Mouse (Mus musculus) lung, adult 18-20 months (tissue): ENCODE data around the gene Zdhhc19.
A peak's percentile ranks its signal among the peaks of the same experiment; 100 is the strongest.

Experiments used
- DNase-seq, 2 experiments: peaks; one replicate each; pipeline ENCODE4 v3.0.0; 2022; ENCODE audit warnings: mixed read lengths in 2 of 2

Gene Zdhhc19

GRCm38 (mm10) chr16:32555588-32555987, 59.5 kb downstream of the Zdhhc19 start:
- peak; percentile 61 to 78 for DNase-seq

- DNase-seq = no peak
These were observed 63.4 kb downstream of the Zdhhc19 start for GRCm38 (mm10) chr16:32559493-32559892.

- DNase-seq = no peak
These were observed 67.2 kb downstream of the Zdhhc19 start for GRCm38 (mm10) chr16:32563056-32563793.

GRCm38 (mm10) chr16:32567282-32567681, 71.2 kb downstream of the Zdhhc19 start:
- no peak for DNase-seq

- DNase-seq = no peak
These were observed 72.3 kb downstream of the Zdhhc19 start for GRCm38 (mm10) chr16:32568401-32568800.

GRCm38 (mm10) chr16:32570042-32570441, 74.0 kb downstream of the Zdhhc19 start:
- no peak for DNase-seq

GRCm38 (mm10) chr16:32572528-32572927, 76.5 kb downstream of the Zdhhc19 start:
- no peak for DNase-seq

- no peak for DNase-seq
These were observed 90.4 kb downstream of the Zdhhc19 start for GRCm38 (mm10) chr16:32586482-32586881.

- DNase-seq = no peak
These were observed 92.5 kb downstream of the Zdhhc19 start for GRCm38 (mm10) chr16:32588568-32588967.

- no peak for DNase-seq
These were observed 95.5 kb downstream of the Zdhhc19 start for GRCm38 (mm10) chr16:32591521-32591920.

- no peak for DNase-seq
These were observed 97.3 kb downstream of the Zdhhc19 start for GRCm38 (mm10) chr16:32593283-32593805.

- no peak for DNase-seq
These were observed 97.9 kb downstream of the Zdhhc19 start for GRCm38 (mm10) chr16:32593916-32594315.

- DNase-seq = no peak
These were observed 98.6 kb downstream of the Zdhhc19 start for GRCm38 (mm10) chr16:32594701-32595100.

- DNase-seq = peak in 1 of 2 experiments; percentile 11
These were observed 99.2 kb downstream of the Zdhhc19 start for GRCm38 (mm10) chr16:32595142-32595855.

GRCm38 (mm10) chr16:32597909-32598381, 101.9 kb downstream of the Zdhhc19 start:
- peak in 1 of 2 experiments; percentile 7 for DNase-seq

GRCm38 (mm10) chr16:32599151-32599550, 103.1 kb downstream of the Zdhhc19 start:
- no peak for DNase-seq

GRCm38 (mm10) chr16:32602193-32602685, 106.2 kb downstream of the Zdhhc19 start:
- peak; percentile 27 to 57 for DNase-seq

GRCm38 (mm10) chr16:32607562-32608343, 111.7 kb downstream of the Zdhhc19 start:
- no peak for DNase-seq

- no peak for DNase-seq
These were observed 112.3 kb downstream of the Zdhhc19 start for GRCm38 (mm10) chr16:32608344-32608711.

GRCm38 (mm10) chr16:32608712-32609400, 112.8 kb downstream of the Zdhhc19 start, which contains the start of gene Tfrc:
Gene Tfrc (plus strand): TSS chr16:32608920.
- peak; percentile 97 to 98 for DNase-seq

GRCm38 (mm10) chr16:32609401-32609779, 113.3 kb downstream of the Zdhhc19 start:
- no peak for DNase-seq
